Mouse (Mus musculus) frontal cortex, postnatal 10 days (tissue): ENCODE results near the gene Nup107.
"Not testable (repeated sequence)": the region's sequence is repeated elsewhere in the genome, so short reads cannot be mapped to it uniquely, and the experiment has no call there.

ENCODE experiments used
- DNase-seq, 2 experiments: peaks; one replicate each; pipeline ENCODE4 v3.0.0; 2022; ENCODE audit warnings: low spot score in 2 of 2, mixed read lengths in 1 of 2

Nup107 gene

GRCm38 (mm10) chr10:117718161-117719119, 74.1 kb downstream of the Nup107 start:
- no peak for DNase-seq

GRCm38 (mm10) chr10:117717583-117717982, 74.9 kb downstream of the Nup107 start:
- DNase-seq: no peak

DNA sequence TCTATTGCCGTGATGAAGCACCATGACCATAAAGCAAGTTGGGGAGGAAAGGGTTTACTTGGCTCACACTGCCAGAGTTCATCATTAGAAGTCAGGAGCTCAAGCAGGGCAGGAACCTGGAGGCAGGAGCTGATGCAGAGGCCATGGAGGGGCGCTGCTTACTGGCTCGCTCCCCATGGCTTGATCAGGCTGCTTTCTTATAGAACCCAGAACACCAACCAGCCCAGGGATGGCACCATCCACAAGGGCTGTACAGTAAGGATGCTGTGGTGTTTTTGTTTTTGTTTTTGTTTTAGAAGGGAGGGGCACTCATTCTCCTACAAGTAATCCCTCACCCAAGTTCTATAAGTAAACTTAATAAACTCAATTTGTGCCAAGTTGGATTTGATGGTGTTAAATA, 75.8 kb downstream of the Nup107 start:
- no peak for DNase-seq

- DNase-seq: not testable (repeated sequence)
These were observed 76.9 kb downstream of the Nup107 start for GRCm38 (mm10) chr10:117715654-117716053.

- no peak for DNase-seq
These were observed 77.5 kb downstream of the Nup107 start for GRCm38 (mm10) chr10:117714928-117715500.

DNA sequence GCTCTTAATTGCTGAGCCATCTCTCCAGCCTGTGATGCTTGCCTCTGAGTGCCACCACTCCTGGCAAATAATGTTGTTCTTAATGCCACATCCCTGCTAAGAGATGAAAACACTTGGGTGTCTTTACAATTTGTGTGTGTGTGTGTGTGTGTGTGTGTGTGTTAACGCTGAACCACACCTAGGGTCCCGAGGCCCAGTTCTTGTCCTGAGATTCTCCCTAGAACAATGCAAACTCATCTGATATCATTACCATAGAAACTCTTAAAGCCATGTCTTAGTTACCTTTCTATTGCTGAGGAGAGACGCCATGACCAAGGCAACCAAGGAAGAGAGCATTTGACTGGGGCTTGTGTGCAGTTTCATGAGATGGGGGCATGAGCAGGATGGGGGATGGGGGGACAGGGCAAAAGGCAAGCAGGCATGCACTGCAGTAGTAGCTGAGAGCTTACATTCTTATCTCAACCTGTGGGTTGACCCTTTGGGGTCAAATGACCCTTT, 78.4 kb downstream of the Nup107 start:
- no peak for DNase-seq

DNA sequence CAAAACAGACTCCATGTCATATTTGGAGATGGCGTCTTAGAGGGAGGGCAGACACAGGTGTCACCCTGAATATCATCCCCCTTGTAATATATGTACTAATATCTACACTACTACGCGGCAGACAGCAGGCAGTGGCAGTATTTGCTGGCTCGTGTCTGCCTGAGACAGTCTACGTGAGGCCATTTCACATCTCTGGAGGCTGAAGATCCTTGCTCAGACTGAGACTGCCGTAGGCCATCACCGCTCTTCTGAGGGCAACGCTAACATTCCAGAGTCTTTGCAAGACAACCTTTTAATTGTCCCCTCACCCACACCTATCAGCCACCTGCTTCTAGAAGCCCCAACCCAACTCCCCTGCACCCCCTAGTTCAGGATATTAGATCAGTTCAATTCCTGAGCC, 79.0 kb downstream of the Nup107 start:
- no peak for DNase-seq

GRCm38 (mm10) chr10:117712871-117713270, 79.6 kb downstream of the Nup107 start:
- no peak for DNase-seq

GRCm38 (mm10) chr10:117712191-117712754, 80.2 kb downstream of the Nup107 start:
- DNase-seq: no peak

- DNase-seq: no peak
These were observed 81.1 kb downstream of the Nup107 start for GRCm38 (mm10) chr10:117711408-117711807.

- DNase-seq: peak; percentile 89 to 96
These were observed 81.8 kb downstream of the Nup107 start, which contains the start of gene Mdm2 for GRCm38 (mm10) chr10:117710604-117711141. Mdm2 (minus strand) TSS chr10:117710758.

DNA sequence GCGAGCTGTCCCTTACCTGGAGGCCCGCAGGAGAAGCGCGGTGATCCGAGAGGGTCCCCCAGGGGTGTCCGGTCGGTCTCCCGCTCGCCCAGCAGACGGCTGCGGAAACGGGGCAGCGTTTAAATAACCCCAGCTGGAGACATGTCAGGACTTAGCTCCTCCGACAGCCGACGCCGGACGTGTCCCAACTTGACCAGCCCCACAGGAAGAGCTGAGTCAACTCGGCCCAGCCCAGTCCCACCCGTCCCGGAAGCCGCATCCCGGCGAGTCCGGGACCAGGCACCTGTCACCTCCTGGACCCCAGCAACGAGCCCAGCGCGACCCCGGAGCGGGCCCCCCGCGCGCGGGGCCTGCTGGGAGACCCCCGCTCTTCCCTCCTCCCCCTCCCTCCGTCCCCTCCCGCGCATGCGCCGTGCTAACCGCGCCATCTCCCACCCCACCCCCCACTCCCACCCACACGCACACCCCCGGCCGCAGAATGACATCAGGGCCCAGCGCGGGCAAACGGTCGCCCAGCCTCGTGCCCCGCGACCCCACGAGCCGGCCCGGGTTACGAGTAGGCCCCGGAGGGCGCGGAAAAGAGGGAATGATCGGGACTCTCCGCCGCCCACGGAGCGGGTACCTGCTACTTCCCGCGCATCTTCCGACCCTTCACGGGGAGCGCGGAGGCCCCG, 82.4 kb downstream of the Nup107 start:
- peak; percentile 62 to 71 for DNase-seq

- DNase-seq: no peak
These were observed 83.1 kb downstream of the Nup107 start for GRCm38 (mm10) chr10:117709326-117709830.

GRCm38 (mm10) chr10:117708856-117709255, 83.6 kb downstream of the Nup107 start:
- no peak for DNase-seq

DNA sequence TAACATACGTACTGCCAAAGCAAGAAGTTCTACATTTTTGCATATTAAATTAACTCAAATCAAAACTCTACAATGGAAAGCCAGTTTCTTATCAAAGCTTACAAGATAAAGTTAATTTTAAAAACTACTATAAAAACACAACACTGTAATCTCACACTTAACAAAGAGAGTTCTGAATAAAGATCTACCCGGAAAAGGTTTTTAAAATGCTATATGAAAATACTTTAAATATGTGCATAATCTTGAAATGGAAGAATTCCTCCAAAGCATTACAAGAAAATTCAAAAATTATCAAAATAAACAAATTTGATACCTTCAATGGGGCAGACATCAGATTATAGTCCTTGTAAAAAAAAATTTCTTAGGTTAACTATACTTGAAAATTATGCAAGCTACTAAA, 84.1 kb downstream of the Nup107 start:
- no peak for DNase-seq

DNA sequence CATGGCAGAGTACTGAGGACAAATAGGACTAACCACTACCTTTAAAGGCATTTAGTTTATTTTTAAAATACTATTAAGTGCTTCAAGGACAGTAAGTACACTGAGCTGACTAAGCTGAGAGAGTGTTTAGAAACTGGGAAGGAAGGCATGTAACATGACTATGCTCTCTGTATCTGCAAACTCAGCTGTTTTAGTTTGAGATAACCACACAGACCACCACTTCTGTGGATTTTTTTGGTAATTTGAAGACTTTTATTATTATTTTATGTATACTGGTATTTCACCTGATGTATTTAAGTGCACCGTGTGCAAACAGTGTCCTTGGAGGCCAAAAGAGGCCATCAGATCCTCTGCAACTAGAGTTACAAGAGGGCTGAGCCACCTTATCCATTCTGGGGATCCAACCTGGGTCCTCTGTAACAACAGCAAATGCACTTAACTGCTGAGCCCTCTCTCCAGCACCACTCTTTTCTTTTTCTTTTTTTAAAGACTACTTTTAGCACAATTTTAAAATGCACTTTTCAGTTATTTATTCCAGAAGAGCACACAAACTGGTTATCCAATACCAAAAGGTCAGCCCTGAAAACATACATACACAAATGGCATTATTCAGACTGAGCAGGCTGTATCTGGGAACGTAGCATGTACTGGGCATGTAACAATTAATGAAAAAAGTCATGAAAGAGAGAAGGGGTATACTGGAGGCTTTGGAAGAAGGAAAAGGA, 85.2 kb downstream of the Nup107 start:
- DNase-seq: no peak

DNA sequence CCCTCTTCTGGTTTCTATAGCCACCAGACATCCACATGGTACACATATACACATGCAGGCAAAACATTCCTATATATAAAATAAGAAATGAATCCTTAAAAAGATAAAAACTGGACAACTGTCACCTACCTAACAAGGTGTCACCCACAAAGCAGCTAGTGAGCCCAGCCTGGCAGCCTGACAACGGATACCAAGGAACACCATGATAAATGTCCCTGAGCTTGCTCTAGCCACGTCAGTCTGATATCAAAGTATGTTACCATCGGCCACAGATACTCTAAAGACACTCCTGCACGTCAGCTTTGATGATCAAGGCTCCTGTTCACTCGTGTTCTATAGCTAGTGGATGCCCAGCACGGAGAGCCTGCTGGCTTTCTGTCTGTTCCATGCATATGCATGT, 86.1 kb downstream of the Nup107 start:
- no peak for DNase-seq

- DNase-seq: no peak
These were observed 86.7 kb downstream of the Nup107 start for GRCm38 (mm10) chr10:117705806-117706205.

DNA sequence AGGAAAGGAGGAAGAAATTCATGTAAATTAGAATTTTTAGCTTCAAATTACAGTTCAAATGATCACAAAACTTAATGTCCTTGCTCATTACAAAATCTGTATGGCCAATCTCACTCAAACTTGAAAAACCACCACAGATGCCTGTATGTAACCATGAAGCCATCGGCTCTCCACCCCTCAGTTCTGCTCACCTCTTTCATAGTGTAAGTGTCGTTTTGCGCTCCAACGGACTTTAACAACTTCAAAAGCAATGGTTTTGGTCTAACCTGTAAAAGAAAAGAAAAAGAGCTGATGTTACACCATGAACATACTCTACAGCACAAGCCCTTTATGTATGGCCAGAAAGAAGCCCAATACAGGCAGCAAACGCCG, 87.6 kb downstream of the Nup107 start:
- DNase-seq: no peak

DNA sequence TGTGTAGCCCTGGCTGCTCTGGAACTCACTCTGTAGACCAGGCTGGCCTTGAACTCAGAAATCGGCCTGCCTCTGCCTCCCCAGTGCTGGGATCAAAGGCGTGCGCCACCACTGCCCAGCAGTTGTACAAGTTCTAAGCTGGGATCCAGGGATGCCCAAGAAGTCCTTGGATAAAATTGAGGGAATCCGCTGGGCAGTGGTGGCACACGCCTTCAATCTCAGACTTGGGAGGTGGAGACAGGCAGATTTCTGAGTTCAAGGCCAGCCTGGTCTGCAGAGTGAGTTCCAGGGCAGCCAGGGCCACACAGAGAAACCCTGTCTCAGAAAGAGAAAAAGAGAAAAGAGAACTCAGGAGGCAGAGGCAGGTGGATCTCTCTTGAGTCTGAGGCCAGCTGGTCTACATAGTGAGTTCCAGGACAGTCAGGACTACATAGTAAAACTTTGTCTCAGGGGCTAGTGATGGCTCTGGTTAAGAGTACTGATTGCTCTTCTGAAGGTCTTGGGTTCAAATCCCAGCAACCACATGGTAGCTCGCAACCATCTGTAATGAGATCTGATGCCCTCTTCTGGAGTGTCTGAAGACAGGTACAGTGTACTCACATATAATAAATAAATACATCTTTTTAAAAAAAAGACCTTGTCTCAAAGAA, 88.1 kb downstream of the Nup107 start:
- not testable (repeated sequence) for DNase-seq
